Mouse (Mus musculus): ENCODE results near the gene Endov. TPM values are rescaled to one million over a fixed set of nuclear protein-coding genes. Genes with fewer than 3 reads are reported as not detected.

Endov gene
- total RNA-seq, 2 experiments from 2014 or later, result 35.8 to 35.9 TPM

DNA sequence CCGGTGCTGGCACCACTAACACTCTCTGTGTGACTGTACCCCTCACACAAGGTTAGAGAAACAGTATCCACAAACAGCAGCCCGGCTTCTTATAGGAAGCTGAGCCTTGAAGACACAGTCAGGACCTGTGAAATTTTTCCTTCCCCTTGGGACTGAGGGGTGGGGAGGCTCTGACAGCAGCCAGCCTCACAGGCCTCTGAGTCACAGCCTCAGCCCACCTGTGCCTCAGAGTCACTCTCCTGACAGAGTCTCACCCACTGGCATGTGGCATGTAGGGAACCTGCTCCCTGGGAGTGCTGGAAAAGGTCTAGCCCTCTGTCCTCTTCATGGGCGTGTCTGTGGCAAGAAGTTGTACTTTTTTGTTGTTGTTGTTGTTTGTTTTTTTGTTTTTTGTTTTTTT lies 60.3 kb downstream of the Endov start:
- DNase-seq (ENCODE audit: low spot score in 2 of 2), result no peak
- H3K27ac ChIP-seq, result no peak overlapping the region
- no peak overlapping the region for H3K4me3 ChIP-seq
- no peak for TF ChIP-seq CTCF (conservative IDR thresholded peaks at IDR 0.05)

DNA sequence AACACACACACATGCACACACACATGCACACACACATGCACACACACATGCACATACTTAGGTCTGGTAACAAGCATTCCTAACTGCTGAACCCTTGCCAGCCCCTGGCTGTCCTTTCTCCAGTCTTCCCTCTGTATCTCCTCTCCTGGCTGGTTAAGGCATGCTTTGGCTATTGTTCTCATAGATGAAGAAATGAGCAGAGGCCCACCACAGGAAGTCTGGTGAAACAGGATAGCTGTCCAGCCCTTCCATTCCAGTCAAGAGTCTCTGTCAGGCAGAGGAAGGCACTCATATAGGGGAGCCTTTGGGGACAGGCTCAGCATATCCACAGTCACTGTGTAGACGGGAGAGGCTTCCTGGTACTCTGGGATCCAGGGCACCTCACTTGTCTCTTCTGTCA lies 61.2 kb downstream of the Endov start:
- no peak for DNase-seq (ENCODE audit: low spot score in 2 of 2)
- no peak overlapping the region for H3K4me3 ChIP-seq
- no peak overlapping the region for H3K27ac ChIP-seq
- no peak for TF ChIP-seq CTCF (conservative IDR thresholded peaks at IDR 0.05)

- no peak overlapping the region for H3K27ac ChIP-seq
- TF ChIP-seq CTCF (conservative IDR thresholded peaks at IDR 0.05), result no peak
- no peak for DNase-seq (ENCODE audit: low spot score in 2 of 2)
- H3K4me3 ChIP-seq, result no peak overlapping the region
These were observed 62.0 kb downstream of the Endov start for GRCm38 (mm10) chr11:119552902-119553802.

DNA sequence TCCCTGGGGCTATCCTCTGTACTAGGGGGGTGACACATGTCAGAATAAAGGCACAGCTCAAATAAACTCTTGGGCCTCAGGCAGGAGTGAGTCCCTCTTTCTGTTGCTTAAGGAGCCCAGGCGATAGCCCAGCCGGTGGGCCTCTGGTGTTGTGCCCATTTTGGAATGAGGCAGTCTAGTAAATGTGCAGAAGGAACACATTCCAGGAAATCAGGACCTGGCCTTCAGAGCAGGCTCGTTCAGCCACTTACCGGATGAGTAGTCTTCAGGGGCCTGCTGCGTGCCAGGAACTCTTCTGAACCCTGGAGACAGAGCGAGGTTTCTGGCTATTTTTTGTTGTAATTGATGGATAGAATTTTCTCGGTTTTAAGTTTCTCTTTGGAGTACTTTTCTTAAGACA lies 63.6 kb downstream of the Endov start:
- no peak for TF ChIP-seq CTCF (conservative IDR thresholded peaks at IDR 0.05)
- no peak for DNase-seq (ENCODE audit: low spot score in 2 of 2)
- Histone ChIP-seq H3K27ac (no peak overlapping the region), H3K4me3 (no peak overlapping the region)

DNA sequence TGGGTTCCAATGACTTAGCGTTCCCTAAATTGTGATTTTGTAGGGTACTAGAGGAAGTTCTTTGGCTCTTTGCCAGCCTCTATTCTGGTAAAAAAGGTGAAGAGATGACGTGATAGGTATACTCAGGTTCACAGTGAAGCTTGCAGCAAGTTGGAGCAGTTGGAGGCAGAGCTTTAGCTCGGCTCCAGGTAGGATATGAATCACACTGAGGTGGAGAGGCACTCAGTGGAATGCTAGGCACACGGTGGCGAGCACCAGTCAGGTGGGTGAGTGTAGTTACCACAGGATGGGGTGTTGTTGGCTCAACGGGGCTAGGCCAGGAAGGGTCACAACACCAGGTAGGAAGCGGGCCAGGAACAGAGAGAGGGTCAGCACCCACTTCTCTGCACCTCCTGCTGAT lies 64.0 kb downstream of the Endov start:
- DNase-seq (ENCODE audit: low spot score in 2 of 2), result no peak
- Histone ChIP-seq H3K4me3 (no peak overlapping the region), H3K27ac (no peak overlapping the region)
- no peak for TF ChIP-seq CTCF (conservative IDR thresholded peaks at IDR 0.05)

- TF ChIP-seq CTCF (conservative IDR thresholded peaks at IDR 0.05), result no peak
- H3K4me3 ChIP-seq, result no peak overlapping the region
- no peak overlapping the region for H3K27ac ChIP-seq
- no peak for DNase-seq (ENCODE audit: low spot score in 2 of 2)
These were observed 67.1 kb downstream of the Endov start for GRCm38 (mm10) chr11:119557940-119558869.

DNA sequence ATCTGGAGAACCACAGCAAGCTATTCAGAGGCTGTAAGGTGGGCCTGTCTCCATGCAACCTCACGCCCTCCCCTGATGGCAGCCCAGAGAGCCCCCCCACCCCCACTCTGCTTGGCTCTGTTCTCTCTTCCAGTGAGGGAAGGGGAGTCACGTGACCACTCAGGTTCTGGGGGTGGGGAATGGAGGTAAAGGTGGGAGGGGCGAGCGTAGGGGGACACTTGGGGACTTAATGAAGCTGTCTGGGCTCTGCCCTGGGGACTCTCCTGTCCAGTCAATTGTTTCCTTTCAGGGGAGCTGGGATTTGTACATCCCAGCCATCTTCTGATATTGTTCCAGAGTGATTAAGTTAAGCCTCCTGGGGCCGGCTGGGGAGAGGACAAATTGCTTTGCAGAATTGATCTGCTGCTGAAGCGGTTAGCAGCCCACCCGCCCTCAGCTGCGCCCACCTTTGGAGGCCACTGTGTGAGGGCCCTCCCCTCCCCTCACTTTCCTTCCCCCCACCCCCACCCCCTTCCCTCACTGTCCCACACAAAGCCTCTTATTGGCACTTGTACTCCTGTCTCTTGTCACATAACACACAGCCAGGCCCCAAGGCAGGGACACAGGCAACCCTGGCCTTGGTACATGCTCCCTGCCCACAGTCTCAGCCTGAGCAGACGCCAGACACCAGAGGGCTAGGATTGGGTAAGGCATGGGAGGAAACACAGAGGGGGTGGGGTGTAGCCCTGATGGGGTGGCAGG lies 67.9 kb downstream of the Endov start:
- Histone ChIP-seq H3K27ac (no peak overlapping the region), H3K4me3 (no peak overlapping the region)
- DNase-seq (ENCODE audit: low spot score in 2 of 2), result no peak
- no peak for TF ChIP-seq CTCF (conservative IDR thresholded peaks at IDR 0.05)

Other genes with a start within 250 kb of the Endov start
- gene Gaa, start 223.5 kb upstream of the Endov start, total RNA-seq (2021), result 100 to 1,000 TPM; 323 to 324 TPM
- 10 to 100 TPM; 90.8 to 92.2 TPM for gene Eif4a3, start 191.3 kb upstream of the Endov start, total RNA-seq (2021)
- gene Card14, start 183.6 kb upstream of the Endov start, total RNA-seq (2021), result 1 to 10 TPM in 1 of 2 experiments, under 1 TPM in 1; 0.77 to 1.0 TPM
- 1 to 10 TPM; 5.0 to 6.3 TPM for gene Sgsh, start 135.8 kb upstream of the Endov start, total RNA-seq (2021)
- 1 to 10 TPM; 4.9 to 6.7 TPM for gene Slc26a11, start 135.8 kb upstream of the Endov start, total RNA-seq (2021)
- gene Rnf213, start 98.2 kb upstream of the Endov start, total RNA-seq (2021), result 1 to 10 TPM; 3.1 to 4.1 TPM
- gene Nptx1, start 56.4 kb downstream of the Endov start, total RNA-seq (2021), result 100 to 1,000 TPM; 475 to 499 TPM
- gene Rptor, start 111.6 kb downstream of the Endov start, total RNA-seq (2021), result 10 to 100 TPM; 62.3 to 66.1 TPM